Mouse (Mus musculus) gastrocnemius, postnatal 25 days (tissue): ENCODE data around the gene Tmem116. TPM values are rescaled to one million over a fixed set of nuclear protein-coding genes. Genes with fewer than 3 reads are reported as not detected.
A peak's percentile ranks its signal among the peaks of the same experiment; 100 is the strongest.

Experiments used
- DNase-seq: peaks from one replicate; pipeline ENCODE4 v3.0.0; 2022
- total RNA-seq, 2 experiments: library from RNA; stranded (reverse); gene quantifications; 1 replicate in 1 of 2; 2 replicates in 1 of 2; pipeline ENCODE4 v1.2.3; 2021

Gene Tmem116
- total RNA-seq, 2 experiments from 2014 or later, result 4.6 to 5.0 TPM

DNA sequence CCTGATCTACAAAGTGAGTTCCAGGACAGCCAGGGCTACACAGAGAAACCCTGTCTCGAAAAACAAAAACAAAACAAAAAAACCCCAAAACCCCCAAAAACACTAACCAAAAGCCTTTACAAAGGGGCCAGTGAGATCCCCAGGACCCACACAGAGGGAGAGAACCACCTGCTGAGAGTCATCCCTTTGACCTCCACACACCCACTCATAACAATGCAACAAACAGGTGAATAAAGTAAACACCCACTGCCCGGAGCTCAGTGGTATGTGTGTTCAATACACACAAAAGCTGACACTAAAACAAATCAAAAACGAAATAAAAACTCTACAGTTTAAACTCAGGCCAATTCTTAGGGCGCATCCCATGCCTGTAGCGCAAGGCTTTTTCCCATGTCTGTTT is 88.4 kb downstream of the Tmem116 start:
- no peak for DNase-seq

DNA sequence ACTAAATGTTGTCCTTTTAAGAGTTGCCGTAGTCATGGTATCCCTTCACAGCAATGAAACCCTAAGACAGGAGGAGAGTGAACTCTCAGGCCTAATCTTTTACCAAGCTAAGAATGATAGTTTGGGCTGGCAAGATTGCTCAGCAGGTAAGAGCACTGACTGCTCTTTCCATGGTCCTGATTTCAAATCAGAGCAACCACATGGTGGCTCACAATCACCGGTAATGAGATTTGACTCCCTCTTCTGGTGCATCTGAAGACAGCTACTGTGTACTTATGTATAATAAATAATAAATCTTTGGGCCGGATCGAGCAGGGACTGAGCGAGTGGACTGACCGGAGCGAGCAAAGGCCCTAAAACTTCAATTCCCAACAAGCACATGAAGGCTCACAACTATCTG is 89.5 kb downstream of the Tmem116 start:
- no peak for DNase-seq

DNA sequence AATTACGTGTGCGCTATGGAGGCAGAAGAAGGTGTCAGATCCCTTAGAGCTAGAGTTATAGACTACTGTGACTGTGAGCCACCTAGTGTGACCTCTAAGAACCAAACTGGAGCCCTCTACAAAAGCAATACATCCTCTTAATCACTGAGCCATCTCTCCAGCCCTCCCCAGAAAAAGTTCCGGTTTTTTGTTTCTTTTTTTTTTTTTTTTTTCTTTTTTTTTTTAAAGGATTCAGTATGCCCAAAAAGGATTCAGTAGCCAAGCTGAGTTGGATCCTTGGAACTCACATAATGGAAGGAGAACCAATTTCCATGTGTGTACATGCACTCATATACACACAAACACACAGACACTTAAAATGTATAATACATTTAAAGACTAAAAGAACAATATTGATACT is 91.7 kb downstream of the Tmem116 start:
- DNase-seq, result no peak

DNA sequence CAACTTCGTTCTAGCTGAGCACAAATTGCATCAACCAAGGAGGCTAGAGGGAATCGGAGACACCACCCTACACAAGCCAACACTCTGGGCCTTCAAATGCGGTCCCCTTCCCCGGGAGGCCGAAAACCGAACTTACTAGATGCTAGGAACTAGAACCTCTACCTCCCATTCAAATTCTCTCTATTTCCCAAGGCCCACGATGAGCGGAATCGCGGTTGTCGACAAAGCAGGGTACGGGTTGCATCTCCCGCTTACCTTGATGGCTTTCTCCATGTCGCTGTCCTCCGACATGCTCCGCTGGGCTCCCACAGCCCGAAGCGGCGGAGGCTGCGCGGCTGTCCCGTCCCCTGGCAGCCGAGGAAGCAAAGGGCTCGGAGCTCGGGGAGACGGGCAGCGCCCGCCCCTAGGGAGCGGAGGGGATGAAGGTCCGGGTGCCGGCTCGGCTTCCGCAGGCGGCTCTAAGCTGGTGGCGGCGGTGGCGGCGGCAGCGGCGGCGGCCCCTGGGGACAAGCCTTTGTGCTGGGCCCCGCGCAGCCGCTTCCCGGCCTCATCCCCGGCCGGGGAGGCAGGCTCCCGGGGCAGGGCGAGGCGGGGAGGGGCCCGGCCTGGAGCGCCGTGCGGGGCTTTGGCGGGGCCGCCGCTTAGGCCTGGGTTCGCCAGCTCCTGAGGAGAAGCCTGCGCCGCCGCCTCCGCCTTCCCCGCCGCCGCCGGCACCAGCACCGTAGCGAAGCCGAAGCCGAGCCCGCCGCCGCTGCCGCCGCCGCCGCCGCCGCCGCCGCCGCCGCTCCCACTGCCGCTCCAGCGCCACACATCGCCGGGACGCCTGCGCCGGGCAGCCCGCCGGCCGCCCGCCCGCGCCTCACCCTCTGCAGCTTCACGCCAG is 93.5 kb downstream of the Tmem116 start, which contains the start of the genes Adam1a and Gm42878:
TSS of gene Adam1a (minus strand) at position 573 of the 883 bp plus-strand sequence.
TSS of gene Gm42878 (minus strand) at position 573 of the 883 bp plus-strand sequence.
- DNase-seq, result no peak

DNA sequence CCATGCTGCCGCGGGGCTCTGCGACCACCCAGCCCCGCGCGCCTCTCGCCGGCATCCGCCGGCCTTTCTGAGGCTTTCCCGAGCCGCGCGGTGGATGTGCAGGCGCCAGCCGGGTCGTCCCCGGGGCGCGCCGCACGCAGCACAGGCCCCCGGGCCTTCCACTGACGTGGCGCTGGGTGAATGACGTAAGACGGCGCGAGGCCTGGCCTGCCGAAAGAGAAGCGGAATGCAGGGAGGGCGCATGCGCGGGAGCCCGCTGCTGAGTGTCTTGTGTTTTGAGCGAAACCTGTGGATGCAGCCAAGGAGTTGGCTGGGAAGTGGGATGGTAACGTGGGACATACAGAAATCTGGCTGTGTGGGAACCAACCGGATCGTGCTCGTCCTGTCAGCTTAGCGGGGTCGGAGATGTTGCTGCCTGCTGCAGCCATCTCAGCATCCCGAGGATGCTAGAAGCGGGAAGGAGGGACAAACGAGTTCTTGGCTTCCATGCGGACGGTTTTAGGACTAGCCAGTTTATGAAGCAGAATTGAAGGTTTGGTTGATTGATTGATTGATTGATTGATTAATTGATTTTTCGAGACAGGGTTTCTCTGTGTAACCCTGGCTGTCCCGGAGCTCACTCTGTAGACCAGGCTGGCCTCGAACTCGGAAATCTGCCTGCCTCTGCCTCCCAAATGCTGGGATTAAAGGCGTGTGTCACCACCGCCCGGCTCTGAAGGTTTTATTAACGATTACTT is 94.3 kb downstream of the Tmem116 start, which contains the start of gene Mapkapk5:
TSS of gene Mapkapk5 (minus strand) at position 113 of the 737 bp plus-strand sequence.
- peak; percentile 94 for DNase-seq

DNA sequence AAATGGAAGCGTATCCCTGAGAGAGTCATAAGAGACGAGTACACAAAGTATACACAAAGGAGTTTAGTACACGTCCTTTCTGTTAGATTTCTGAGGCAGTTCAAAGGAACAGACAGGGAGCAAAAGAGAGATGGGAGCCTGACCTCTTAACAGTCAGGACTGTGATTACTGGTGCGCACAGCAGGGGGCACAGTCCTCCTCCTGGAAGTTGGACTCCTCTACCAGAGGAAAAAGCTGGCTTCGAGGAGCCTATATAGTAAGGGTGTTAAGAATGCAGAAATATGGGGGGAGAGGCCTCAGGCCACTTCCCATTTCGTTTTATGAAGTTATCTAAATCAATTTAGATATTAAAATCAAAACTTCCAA is 94.8 kb downstream of the Tmem116 start:
- no peak for DNase-seq

DNA sequence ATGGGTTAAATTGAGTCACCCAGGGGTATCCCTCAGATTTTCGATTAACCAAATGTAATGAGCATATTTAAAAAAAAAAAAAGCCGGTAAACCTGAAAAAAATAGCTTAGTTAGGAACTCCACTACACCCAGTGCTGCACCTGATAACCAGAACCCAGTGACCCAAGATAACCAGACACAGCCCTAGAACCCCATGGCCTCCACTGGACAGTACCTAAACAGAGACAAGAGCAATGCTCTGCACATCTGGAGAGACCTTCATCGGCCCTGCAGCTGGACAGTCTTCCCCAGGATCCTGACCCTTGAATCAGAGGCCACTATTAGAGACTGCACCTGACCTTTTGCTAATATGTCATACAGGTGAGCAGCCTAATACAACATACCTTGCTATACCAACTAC is 95.4 kb downstream of the Tmem116 start:
- DNase-seq, result no peak

DNA sequence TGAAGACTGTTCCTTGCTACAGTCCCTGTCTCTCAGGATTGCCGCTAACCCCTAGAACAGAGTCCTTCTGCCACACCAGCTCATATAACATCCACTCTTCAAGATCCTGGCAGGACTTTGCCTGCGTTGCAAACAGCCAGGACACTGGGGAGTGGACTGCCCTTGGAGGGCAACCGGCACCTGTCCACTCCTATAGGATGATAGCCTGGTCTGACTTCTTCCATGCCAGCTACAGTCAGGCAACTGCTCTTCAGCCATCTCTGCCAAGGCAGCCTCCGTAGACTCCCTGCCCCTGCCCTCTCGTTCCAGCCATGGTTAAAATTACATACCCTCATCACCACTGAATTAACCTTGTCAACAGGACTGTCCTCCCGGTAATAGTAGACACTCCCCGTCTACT is 97.5 kb downstream of the Tmem116 start:
- DNase-seq, result peak; percentile 71

DNA sequence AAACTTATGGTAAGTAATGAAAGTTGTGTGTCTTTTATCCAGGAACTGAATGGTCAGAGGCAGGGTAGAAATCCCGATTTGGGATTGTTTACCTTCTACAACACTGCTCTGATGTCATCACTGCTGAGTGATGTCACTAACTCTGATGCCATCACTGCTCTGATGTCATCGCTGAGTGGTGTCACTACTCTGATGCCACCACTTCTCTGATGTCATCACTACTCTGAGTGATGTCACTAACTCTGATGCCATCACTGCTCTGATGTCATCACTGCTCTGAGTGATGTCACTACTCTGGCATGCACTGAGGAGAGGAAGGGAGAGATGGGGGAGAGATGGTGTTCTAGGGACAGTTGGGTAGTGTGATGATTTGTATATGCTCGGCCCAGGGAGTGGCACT is 110.7 kb downstream of the Tmem116 start:
- no peak for DNase-seq

DNA sequence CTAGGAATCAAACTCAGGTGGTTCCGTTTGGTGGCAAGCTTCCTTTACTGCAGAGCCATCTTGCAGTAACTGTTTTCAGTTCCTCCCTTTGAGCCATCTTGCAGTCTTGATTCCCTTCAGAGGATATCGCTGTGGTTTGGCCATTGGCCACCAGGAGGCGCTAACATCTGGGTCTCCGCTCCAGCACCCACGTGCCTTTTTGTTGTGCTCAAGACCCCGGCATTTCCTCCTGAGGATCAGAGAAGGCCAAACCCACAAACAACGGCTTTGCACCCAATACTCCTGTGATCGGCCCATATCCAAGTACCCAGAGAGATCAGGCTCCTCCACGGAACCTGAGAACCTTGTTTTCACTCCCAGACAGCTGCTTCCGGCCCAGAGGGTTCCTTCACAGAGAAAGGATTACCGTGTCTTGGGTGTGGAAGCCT is 112.8 kb downstream of the Tmem116 start:
- peak; percentile 77 for DNase-seq

DNA sequence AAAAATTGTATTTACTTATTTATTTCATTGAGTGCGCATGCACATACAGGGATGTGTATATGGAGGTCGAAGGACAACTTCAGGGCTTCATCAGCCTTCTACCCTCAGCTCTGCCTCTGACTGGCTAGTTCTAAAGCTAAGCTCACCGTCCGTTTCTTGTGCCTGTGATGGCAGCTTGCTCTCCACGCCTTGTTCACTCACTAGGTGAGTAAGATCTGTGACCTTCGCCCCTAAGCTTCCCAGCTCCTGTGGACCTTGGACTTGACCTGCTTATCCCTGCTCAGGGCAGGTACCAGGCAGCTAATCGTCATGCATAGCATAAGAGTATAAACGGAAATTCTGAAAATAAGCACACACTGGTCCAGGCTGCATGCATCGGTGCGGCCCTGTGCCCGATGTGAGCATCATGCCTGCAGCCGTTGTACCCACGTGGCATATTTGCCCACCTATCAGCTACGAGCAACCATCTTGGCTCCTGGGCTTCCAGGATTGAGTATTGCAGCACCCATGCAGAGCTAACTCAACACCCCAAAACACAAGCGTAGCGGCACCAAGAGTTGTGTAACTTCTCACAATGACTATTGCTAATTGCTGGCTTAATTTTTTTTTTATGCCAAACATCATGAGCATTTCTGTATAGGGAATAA is 114.5 kb downstream of the Tmem116 start:
- DNase-seq, result no peak

DNA sequence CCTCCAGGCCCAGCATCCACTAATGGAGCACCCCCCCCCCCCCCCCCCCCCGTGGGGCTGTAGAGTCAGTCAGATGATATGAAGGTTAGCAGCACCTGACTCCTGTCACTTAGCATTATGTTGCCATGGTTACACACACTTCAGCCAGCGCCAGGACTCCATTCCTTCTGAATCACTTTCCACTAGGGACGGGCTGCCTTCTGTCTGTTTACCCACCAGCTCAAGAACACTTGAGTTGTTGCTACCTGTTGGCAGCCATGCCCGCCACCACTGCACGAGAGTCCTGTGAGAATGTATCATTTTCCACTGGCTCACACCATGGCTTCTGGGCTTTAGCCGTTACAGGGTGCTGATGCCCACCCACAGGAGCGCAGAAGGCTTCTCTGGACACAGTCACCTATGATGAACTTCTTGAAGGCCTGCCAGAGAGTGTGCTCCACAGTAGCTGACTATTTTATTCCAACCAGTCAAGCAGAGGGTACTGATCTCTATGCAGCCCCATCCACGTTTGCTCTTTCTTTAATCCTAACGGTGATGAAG is 118.3 kb downstream of the Tmem116 start:
- DNase-seq, result no peak

DNA sequence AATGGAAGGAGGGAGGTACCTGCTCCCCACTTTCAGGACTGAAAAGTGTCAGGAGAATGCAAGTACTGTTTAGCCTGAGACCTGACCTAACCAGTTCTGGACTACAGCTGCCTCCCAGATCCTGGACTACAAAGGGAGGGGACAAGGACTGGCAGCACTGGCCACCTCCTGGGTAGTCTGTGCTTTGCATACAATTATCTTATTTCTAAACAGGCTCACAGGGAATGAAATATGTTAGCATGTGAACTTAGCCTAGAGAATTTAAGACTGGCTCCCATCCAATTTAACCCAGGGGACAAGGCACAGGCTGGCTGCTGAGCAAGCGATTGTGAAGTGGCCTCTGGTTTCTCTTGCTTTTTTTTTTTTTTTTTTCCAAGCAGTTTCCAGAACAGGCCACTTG is 119.1 kb downstream of the Tmem116 start:
- DNase-seq, result no peak

Other genes with a start within 250 kb of the Tmem116 start
- 100 to 1,000 TPM; 444 to 447 TPM for gene Rpl6, start 247.4 kb upstream of the Tmem116 start, total RNA-seq
- gene Hectd4, start 231.7 kb upstream of the Tmem116 start, total RNA-seq, result 10 to 100 TPM; 11.7 TPM
- gene Trafd1, start 66.3 kb upstream of the Tmem116 start, total RNA-seq, result 10 to 100 TPM; 29.2 to 33.2 TPM
- 10 to 100 TPM; 23.2 to 23.8 TPM for gene Naa25, start 54.0 kb upstream of the Tmem116 start, total RNA-seq
- 10 to 100 TPM; 37.0 to 41.9 TPM for gene Erp29, start 613 bp downstream of the Tmem116 start, total RNA-seq
- not detected for gene Adam1b, start 51.5 kb downstream of the Tmem116 start, total RNA-seq
- 1 to 10 TPM; 1.9 to 2.0 TPM for gene Adam1a, start 93.6 kb downstream of the Tmem116 start, total RNA-seq
- gene Gm42878, start 93.6 kb downstream of the Tmem116 start, total RNA-seq, result not detected
- gene Mapkapk5, start 94.0 kb downstream of the Tmem116 start, total RNA-seq, result 10 to 100 TPM; 76.7 to 79.9 TPM
- 100 to 1,000 TPM; 154 to 157 TPM for gene Aldh2, start 141.9 kb downstream of the Tmem116 start, total RNA-seq
- 10 to 100 TPM; 22.2 to 22.3 TPM for gene Acad12, start 167.0 kb downstream of the Tmem116 start, total RNA-seq
- gene Acad10, start 208.6 kb downstream of the Tmem116 start, total RNA-seq, result 1 to 10 TPM; 7.3 to 9.3 TPM
- 10 to 100 TPM; 27.3 to 30.2 TPM for gene Brap, start 208.7 kb downstream of the Tmem116 start, total RNA-seq